Mouse (Mus musculus) ES-E14 (cell line): ENCODE data around the gene Hand2. TPM values are rescaled to one million over a fixed set of nuclear protein-coding genes. Genes with fewer than 3 reads are reported as not detected.

Source experiments
- DNase-seq: peaks from one replicate; pipeline ENCODE4 v3.0.0-alpha.2; 2013; ENCODE audit warnings: low read depth, low spot score
- H3K27ac ChIP-seq: 2 replicates; pipeline ENCODE4 v1.5.1; 2012; ENCODE audit warnings: low read depth, mild to moderate bottlenecking, low read length, moderate library complexity, mixed read lengths; ENCODE audit not compliant: poor library complexity, insufficient read depth, severe bottlenecking
- H3K36me3 ChIP-seq: 2 replicates; pipeline ENCODE4 v1.6.1; 2012; ENCODE audit warnings: mild to moderate bottlenecking, low read length, moderate library complexity, mixed read lengths; ENCODE audit not compliant: control insufficient read depth, poor library complexity, insufficient read depth, severe bottlenecking
- H3K4me1 ChIP-seq, 2 experiments: fragments of 150-350 bp in 1 of 2; sonication (generic) in 1 of 2; 2 replicates each; pipeline ENCODE4 v1.6.1; 2012; ENCODE audit warnings: low read length in 2 of 2, mild to moderate bottlenecking in 1 of 2, mixed read lengths in 1 of 2; ENCODE audit not compliant: control insufficient read depth in 2 of 2, insufficient read depth in 2 of 2, poor library complexity in 1 of 2
- H3K4me3 ChIP-seq, 2 experiments: fragments of 150-350 bp in 1 of 2; sonication (generic) in 1 of 2; 2 replicates each; pipeline ENCODE4 v1.5.1; 2012; ENCODE audit warnings: low read length in 2 of 2, low read depth in 1 of 2, mild to moderate bottlenecking in 1 of 2, mixed read lengths in 1 of 2; ENCODE audit not compliant: insufficient read depth in 1 of 2, poor library complexity in 1 of 2, severe bottlenecking in 1 of 2
- H3K9ac ChIP-seq: 2 replicates; pipeline ENCODE4 v1.6.1; 2012; ENCODE audit warnings: low read depth, mild to moderate bottlenecking, low read length, mixed read lengths; ENCODE audit not compliant: poor library complexity, insufficient read depth, severe bottlenecking
- H3K9me3 ChIP-seq: fragments of 150-350 bp; sonication (generic); 2 replicates; pipeline ENCODE4 v1.6.1; 2012; ENCODE audit warnings: low read depth, mild to moderate bottlenecking, low read length; ENCODE audit not compliant: control insufficient read depth, insufficient read depth
- CHD2 ChIP-seq: IDR thresholded peaks from 2 replicates; pipeline ENCODE4 v1.6.1; 2014; ENCODE audit warnings: mild to moderate bottlenecking, low read depth, low read length, inconsistent platforms
- HCFC1 ChIP-seq: IDR thresholded peaks from 2 replicates; pipeline ENCODE4 v1.6.1; 2012; ENCODE audit warnings: low read length, inconsistent platforms, borderline replicate concordance; ENCODE audit not compliant: insufficient read depth
- MAFK ChIP-seq: IDR thresholded peaks from 2 replicates; pipeline ENCODE4 v1.6.1; 2014; ENCODE audit warnings: mild to moderate bottlenecking, low read depth, low read length, inconsistent platforms; ENCODE audit not compliant: insufficient read depth
- ZC3H11A ChIP-seq: IDR thresholded peaks from 2 replicates; pipeline ENCODE4 v1.6.1; 2012; ENCODE audit warnings: low read depth, mild to moderate bottlenecking, inconsistent platforms, low read length, borderline replicate concordance
- ZNF384 ChIP-seq: IDR thresholded peaks from 2 replicates; pipeline ENCODE4 v1.6.1; 2012; ENCODE audit warnings: low read depth, low read length, inconsistent platforms
- in situ Hi-C, 2 experiments: fragments of 600-800 bp; cut with MboI; formaldehyde crosslinking; loops; one replicate each; pipeline ENCODE4 v1.15.1; 2025; ENCODE audit warnings: low sequenced_read_pairs in 2 of 2, inconsistent platforms in 1 of 2; ENCODE audit not compliant: unreplicated experiment in 2 of 2
- total RNA-seq: library from RNA; depleted of rRNA; stranded (reverse); fragments of 300-350 nt; gene quantifications from 2 replicates; pipeline ENCODE4 v1.2.3, GENCODE M21; 2012

The Hand2 gene
- total RNA-seq, 1 experiment = 0.18 TPM

- H3K4me1 ChIP-seq = peaks cover 0 to 2% of the 10 kb centered on the region in 2 experiments; a peak in 1 of 4 replicates
- in situ Hi-C loops = no loop called here
- no peak overlapping the region; a peak in 1 of 4 replicates for H3K4me3 ChIP-seq
- DNase-seq = no peak
- no peak overlapping the region for H3K9ac ChIP-seq
- H3K36me3 ChIP-seq = no peaks in the 10 kb centered on the region
- no peaks in the 10 kb centered on the region for H3K9me3 ChIP-seq
- no peak overlapping the region for H3K27ac ChIP-seq
- TF ChIP-seq ZC3H11A (no peak), MAFK (no peak)
Observed at GRCm38 (mm10) chr8:57333795-57334551, 13.2 kb downstream of the Hand2 start.

GRCm38 (mm10) chr8:57334714-57335113 is 13.9 kb downstream of the Hand2 start:
- Histone ChIP-seq H3K4me3 (no peak overlapping the region), H3K27ac (no peak overlapping the region), H3K36me3 (no peaks in the 10 kb centered on the region), H3K9ac (no peak overlapping the region), H3K9me3 (no peaks in the 10 kb centered on the region), H3K4me1 (peaks cover 0 to 2% of the 10 kb centered on the region in 2 experiments; a peak in 1 of 4 replicates)
- TF ChIP-seq HCFC1 (no peak), MAFK (no peak), CHD2 (no peak), ZNF384 (no peak)
- no peak for DNase-seq
- in situ Hi-C loops = no loop called here

GRCm38 (mm10) chr8:57337271-57338030 is 16.7 kb downstream of the Hand2 start:
- Histone ChIP-seq H3K9ac (no peak overlapping the region), H3K4me1 (peaks cover 0 to 2% of the 10 kb centered on the region in 2 experiments; a peak in 2 of 4 replicates), H3K27ac (no peak overlapping the region), H3K36me3 (no peaks in the 10 kb centered on the region), H3K9me3 (no peaks in the 10 kb centered on the region), H3K4me3 (no peak overlapping the region)
- in situ Hi-C loops = no loop called here
- DNase-seq = no peak
- no peak for TF ChIP-seq ZNF384
- no peak for TF ChIP-seq MAFK
- TF ChIP-seq HCFC1 = no peak
- TF ChIP-seq ZC3H11A = no peak
- TF ChIP-seq CHD2 = no peak

GRCm38 (mm10) chr8:57339711-57340650 is 19.2 kb downstream of the Hand2 start:
- no peaks in the 10 kb centered on the region for H3K36me3 ChIP-seq
- H3K4me3 ChIP-seq = no peak overlapping the region
- in situ Hi-C loops = no loop called here

More at GRCm38 (mm10) chr8:57339711-57340650, 19.2 kb downstream of the Hand2 start:
- Histone ChIP-seq H3K4me1 (no peaks in the 10 kb centered on the region; a peak in 1 of 4 replicates), H3K9me3 (no peaks in the 10 kb centered on the region), H3K27ac (no peak overlapping the region), H3K9ac (no peak overlapping the region)
- no peak for DNase-seq
- no peak for TF ChIP-seq CHD2
- no peak for TF ChIP-seq MAFK
